Mouse (Mus musculus) adrenal gland, postnatal 25 days (tissue): ENCODE data around the gene Ankrd53. TPM values are rescaled to one million over a fixed set of nuclear protein-coding genes. Genes with fewer than 3 reads are reported as not detected.
A peak's percentile ranks its signal among the peaks of the same experiment; 100 is the strongest.

Experiments used
- DNase-seq: peaks from one replicate; pipeline ENCODE4 v3.0.0; 2021; ENCODE audit warnings: mixed read lengths
- long read RNA-seq: library from polyadenylated mRNA; stranded (forward); transcript quantifications from one replicate; pipeline ENCODE4 v2.0.0, GENCODE M21; 2021
- total RNA-seq: library from RNA; stranded (reverse); gene quantifications from 2 replicates; pipeline ENCODE4 v1.2.3, GENCODE M21; 2021

Ankrd53 gene
- total RNA-seq, result 0.30 TPM in 1 of 2 replicates, not detected in the other
- long read RNA-seq, result 0 reads

DNA sequence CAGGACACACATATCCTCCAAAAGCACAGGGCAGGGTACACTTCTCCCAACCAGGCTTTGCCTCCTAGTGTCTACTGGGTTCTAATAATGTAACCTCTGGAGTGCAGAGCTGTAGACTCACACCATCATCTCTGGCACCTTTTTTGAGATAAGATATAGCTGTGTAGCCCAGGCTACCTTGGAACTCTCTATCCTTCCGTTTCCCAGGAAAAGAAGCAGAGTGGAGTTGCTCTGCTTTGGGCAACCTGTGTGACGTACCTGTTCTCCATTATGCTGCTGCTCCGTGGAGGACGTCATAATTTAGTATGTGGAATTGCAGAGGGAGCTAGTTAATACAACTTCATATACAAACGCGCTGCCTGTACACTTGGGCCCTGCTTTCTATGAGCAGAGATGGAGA lies at the start of gene Ankrd53:
Gene Ankrd53 (plus strand): TSS at position 301 of the 400 bp plus-strand sequence.
- DNase-seq, result no peak

GRCm38 (mm10) chr6:83713271-83714136 lies 48.9 kb upstream of the Ankrd53 start:
- no peak for DNase-seq

GRCm38 (mm10) chr6:83714221-83715123 lies 48.0 kb upstream of the Ankrd53 start:
- no peak for DNase-seq

GRCm38 (mm10) chr6:83715461-83716196 lies 46.8 kb upstream of the Ankrd53 start:
- DNase-seq, result no peak

- no peak for DNase-seq
Measured at GRCm38 (mm10) chr6:83717026-83717425, 45.4 kb upstream of the Ankrd53 start.

GRCm38 (mm10) chr6:83722526-83722925 lies 39.9 kb upstream of the Ankrd53 start:
- no peak for DNase-seq

- no peak for DNase-seq
Measured at GRCm38 (mm10) chr6:83727178-83727577, 35.3 kb upstream of the Ankrd53 start.

- peak; percentile 25 for DNase-seq
Measured at GRCm38 (mm10) chr6:83728488-83728887, 34.0 kb upstream of the Ankrd53 start.

- DNase-seq, result no peak
Measured at GRCm38 (mm10) chr6:83729350-83729970, 33.0 kb upstream of the Ankrd53 start.

GRCm38 (mm10) chr6:83731128-83731527 lies 31.3 kb upstream of the Ankrd53 start:
- DNase-seq, result peak; percentile 81

- no peak for DNase-seq
Measured at GRCm38 (mm10) chr6:83737311-83737710, 25.1 kb upstream of the Ankrd53 start.

DNA sequence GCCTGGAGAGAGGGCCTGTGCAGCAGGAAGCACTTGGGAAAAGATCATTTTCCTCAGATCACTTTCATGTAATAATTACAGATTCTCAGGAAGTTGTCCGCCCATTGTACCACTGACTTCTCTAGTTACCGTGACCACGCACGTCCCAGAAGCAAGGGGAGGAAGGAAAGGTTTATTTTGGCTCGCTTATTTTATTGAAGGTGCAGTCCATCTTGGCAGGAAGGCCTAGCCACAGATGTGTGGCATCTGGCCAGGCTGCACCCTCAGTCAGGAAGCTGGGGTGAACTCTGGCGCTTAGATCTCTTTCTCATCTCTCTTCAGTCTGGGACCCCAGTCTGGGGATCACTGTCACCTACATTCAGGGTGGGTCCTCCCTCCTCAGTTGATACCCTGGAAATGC lies 23.8 kb upstream of the Ankrd53 start:
- no peak for DNase-seq

- no peak for DNase-seq
Measured at GRCm38 (mm10) chr6:83742761-83743160, 19.7 kb upstream of the Ankrd53 start, which contains the start of gene Atp6v1b1. TSS of gene Atp6v1b1 (plus strand) at chr6:83742990.

- no peak for DNase-seq
Measured at GRCm38 (mm10) chr6:83743212-83743611, 19.2 kb upstream of the Ankrd53 start.

DNA sequence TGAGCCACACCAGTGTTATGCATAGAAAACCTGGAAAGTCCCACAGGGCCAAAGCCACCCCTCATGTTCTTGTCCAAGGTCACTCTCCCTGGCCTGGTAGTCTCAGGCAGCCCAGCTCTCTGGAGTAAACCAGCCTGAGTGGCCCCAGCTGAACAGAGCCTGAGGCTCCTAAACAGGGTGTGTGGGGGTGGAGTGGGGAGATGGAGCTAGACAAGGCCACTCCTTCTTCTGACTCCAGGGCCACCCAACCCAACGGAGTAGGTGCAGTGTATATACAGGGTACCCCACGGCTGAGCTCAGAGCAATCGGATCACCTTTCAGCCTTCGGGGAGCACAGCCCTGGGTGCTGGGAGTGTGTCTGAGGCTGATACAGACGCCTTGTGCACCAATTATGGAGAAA lies 18.3 kb upstream of the Ankrd53 start:
- no peak for DNase-seq

- DNase-seq, result no peak
Measured at GRCm38 (mm10) chr6:83744557-83744956, 17.9 kb upstream of the Ankrd53 start.

DNA sequence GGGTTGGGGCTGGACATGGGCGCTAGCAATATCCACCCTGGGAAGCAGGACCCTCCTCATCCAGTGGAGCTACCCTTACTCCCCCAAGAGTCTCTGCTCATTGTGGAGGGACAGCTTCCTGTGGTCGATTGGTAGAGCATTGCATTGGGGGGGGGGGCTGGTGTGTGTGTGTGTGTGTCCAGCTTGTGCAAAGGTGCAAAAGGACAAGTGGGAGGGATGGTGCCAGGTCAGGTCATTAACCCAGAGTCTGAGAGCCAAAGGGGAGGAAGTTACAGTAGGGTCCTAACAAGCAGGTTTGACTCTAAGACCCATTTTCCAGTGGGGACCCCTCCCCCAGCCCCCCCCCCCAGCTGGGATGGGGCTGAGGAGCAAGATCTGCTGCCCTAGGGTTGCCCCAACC lies 17.0 kb upstream of the Ankrd53 start:
- DNase-seq, result no peak

DNA sequence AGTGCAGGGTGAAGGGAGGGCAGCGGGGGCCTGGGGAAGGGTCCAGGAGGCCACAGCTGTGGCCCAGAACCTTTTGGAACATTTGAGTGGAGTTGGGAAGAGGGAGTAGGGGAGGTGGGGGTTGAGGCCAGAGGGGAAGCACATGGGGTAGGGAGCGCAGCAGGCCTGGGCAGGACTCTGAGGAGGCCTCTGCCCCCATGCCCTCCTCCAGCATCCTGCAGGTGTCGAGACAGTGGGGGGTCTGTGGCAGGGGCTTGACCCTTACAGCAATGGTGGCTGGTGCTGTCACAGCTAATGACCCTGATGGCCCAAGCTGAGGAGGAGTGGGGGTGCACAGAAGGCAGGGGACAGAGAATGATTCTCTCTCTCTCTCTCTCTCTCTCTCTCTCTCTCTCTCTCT lies 13.2 kb upstream of the Ankrd53 start:
- DNase-seq, result no peak

GRCm38 (mm10) chr6:83750171-83750684 lies 12.2 kb upstream of the Ankrd53 start:
- peak; percentile 56 for DNase-seq

DNA sequence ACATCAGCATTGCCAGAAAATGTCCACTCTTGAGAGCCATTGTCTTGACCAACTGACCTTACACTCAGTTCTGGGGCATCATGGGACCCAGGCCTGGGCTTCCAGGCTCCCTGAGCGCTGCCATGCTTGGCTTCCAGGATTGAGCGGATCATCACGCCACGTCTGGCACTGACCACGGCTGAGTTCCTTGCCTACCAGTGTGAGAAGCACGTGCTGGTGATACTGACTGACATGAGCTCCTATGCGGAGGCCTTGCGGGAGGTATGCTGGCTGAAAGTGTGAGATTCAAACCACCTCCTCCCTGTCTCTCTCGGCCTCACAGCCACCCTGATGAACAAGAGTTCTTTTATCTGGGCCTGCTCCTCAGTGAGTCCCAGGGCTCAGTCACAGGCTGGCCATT lies 6.4 kb upstream of the Ankrd53 start:
- no peak for DNase-seq

- DNase-seq, result peak; percentile 33
Measured at GRCm38 (mm10) chr6:83762880-83763431, 512 bp downstream of the Ankrd53 start.
